Mouse (Mus musculus): Measurements from ENCODE around the gene Zcchc24.

Gene Zcchc24

DNA sequence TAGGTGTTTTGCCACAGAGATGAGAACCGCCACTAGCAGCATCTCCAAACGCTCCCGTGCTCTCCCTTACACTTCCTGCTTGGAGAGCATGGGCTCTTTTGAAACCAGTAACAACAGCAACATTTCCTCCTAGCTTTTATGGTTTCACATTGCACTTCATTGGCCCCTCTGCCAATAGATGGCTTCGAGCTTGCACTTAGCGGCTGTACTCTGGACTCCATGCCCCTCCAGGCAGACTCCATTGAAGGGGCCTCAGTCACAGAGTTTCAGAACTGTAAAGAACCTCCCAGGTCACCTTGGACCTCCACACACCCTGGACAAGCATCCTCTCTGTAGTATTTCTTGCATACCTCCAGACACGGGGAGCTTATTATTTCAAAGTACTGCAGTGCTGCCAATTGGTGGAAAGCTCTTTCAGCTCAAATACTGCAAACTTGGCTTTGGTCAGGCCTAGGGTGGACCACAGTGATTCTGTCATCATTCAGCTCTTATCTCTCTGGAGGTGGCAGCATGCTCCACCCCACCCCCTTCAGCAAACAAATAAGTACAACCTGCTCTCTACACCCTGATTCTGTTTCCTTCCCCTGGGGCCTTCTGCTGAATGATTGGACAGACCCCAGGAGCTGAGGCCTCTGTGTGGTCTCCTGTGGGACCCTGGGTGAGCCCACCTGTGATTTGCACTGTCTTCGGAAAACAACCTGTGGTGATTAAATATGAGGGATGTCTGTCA is 82.5 kb downstream of the Zcchc24 start:
- no peak for DNase-seq (ENCODE audit: inconsistent age in 2 of 2, low spot score in 1 of 2)

DNA sequence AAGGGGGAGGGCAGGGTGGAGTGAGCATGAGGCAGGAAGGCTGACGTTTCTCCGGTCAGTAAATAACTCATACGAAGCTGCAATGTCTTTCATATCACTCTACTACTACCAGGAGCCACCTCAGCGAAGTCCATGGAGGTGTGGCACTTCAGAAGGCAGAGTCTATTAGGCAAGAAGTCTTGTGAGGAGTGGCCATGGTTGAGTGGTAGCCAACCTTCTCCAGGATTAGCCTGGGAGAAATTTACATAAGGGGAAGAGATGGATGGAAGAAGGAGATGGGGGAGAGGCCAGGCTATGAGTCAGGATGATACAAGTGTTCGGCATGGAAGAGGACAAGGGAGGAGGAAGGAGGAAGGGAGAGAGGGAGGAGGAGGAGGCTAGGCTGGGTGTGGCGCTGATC is 86.8 kb downstream of the Zcchc24 start:
- DNase-seq (ENCODE audit: inconsistent age in 2 of 2, low spot score in 1 of 2): no peak

DNA sequence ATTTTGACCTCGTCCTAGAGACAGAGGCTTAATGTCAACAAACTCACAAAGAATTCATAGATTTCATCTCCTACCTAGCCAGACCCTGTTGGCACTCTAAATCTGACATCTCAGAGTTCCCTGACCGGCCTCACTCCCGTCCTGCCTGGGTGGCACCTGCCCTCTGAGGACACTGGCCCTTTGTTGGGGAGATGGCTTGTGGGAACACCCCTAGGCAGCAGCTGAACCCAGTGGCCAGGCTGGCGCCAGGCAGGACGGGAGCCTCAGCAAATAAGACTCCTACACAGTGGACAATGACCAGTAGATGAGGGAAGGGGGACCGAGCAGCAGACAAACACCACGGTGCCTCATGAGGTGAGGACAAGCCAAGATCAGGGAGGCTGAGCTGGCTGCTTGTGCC is 89.2 kb downstream of the Zcchc24 start:
- DNase-seq (ENCODE audit: inconsistent age in 2 of 2, low spot score in 1 of 2): no peak

DNA sequence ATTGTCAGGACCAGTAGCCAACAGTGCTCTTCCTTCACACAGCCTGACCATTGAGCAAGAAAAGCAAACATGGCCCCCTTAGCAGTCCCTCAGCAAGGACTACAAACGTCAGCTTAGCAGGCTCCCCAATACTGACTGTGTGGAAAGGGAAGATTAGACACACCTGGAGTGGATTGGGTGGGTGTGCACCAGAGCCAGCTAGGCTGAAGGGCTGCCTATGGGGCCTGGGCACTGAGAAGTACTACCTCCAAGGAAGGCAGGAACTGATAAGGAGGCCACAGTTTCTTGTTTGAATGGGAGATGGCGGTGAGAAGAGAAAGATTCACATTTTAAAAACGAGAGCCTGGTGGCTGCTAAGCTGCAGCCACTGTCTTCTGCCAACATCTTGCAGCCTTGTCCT is 101.3 kb downstream of the Zcchc24 start:
- no peak for DNase-seq (ENCODE audit: inconsistent age in 2 of 2, low spot score in 1 of 2)

DNA sequence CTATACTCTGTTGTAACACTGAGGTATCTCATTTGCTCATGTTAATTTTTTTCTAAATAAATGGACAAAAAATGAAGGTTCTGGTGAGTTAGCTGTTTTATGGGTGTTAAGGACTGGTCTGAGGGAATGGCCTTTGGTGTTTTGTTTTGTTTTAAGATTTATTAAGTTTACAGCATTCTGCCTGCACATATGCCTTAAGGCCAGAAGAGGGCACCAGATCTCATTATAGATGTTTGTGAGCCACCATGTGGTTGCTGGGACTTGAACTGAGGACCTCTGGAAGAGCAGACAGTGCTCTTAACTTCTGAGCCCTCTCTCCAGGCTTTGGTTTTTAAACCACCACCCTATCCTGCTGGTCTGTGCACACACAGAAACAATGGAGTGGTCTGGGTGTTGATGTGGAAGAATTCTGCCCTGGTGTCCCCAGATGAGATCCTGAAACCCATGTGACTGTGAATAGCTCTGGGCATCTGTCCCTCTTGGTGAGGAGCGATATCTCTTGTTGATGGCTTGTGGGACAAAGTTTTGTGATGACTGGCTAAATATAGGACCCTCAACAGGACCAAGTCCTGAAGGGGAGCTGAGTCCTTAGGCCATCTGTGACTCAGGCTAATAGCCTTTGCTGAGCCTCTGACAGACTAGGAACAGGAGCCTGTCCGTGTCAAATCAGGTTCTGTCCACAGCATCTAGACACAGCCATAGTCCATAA is 102.0 kb downstream of the Zcchc24 start:
- DNase-seq (ENCODE audit: inconsistent age in 2 of 2, low spot score in 1 of 2): peak in 1 of 2 experiments; percentile 32

DNA sequence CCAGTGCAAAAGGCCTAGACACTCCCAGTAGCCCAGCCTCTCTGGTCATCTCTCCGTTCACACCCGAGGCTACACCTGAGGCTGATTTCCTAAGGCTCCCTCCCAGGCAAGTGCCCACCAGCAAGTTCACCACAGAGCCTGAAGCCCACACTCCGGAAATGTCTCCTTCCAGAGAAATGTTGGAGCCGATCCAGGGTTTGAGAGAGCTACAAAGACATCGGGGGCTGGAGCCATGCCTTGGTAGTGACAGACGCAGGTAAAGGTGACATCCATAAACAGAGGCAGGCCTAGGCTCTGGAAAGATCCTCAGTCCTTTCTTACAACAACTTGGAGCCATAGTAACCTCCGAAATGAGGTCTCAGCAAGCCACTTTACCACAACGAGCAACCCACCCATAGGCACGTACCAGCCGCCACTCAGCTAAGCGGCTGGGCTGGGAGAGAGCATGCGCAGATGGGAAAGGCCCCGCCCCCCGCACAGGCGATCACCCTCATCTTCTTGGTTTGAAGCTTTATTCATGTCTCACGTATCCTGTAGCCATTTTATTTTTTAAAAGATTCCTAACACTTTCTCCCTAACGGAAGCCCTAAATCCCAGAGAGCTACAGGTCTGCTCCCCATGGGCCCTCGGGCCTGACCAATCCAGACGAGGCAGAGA is 103.4 kb downstream of the Zcchc24 start:
- DNase-seq (ENCODE audit: inconsistent age in 2 of 2, low spot score in 1 of 2): peak in 1 of 2 experiments; percentile 23

DNA sequence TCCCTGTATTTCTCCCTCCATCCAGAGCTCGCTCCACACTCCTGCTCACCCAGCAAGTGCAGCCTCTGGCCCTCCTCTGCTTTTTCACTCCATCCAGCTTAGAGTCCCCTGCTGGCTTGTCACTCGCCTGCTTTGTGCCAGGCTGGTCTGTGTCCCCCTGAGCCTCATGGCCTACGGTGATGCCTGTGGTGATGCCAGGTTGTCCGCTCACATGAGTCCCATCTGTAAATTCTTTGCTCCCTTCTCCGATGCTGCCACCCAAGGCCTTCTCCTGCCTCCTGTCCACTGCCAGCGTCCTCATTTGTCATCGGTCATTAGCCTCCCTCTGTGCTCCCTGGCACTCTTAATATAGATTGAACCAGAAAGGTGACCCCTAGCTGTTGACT is 104.5 kb downstream of the Zcchc24 start:
- no peak for DNase-seq (ENCODE audit: inconsistent age in 2 of 2, low spot score in 1 of 2)

DNA sequence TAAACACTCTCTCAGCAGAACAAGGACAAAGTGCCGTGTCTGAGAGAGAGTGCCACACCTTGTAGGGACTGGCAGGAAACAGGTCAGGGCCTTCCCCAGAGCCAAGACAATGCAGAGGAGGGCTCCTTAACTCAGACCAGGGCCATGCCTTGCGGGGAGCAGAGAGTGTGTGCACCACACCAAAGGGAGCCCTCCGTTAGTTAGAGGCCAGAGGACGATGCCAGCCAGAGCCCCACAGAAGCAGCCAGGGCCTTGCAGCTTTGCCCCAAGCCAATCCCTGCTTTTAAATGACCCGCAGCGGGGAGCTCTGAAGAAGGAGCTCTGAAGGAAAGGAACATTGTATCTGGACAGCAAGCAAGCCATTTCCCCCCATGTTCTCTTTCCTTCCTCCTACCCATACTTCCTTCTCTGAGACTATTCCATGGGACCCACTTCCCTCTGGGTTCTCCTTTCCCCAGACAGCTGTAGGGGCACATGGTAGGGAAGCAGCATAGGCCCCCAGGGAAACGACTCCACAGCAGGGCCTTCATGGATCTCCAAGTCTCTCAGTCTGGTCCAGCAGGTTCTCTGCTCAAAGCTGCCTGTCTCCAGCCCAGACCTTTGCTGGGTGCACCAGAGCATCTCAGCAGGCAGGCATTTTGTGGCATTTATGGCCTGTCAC is 105.1 kb downstream of the Zcchc24 start:
- no peak for DNase-seq (ENCODE audit: inconsistent age in 2 of 2, low spot score in 1 of 2)
